Mouse (Mus musculus) erythroblast, adult 5-6 weeks (primary cell): ENCODE results near the gene Park7. TPM values are rescaled to one million over a fixed set of nuclear protein-coding genes. Genes with fewer than 3 reads are reported as not detected.

Source experiments
- ATAC-seq: replicated peaks from 2 replicates; pipeline ENCODE4 v1.8.0; 2016; ENCODE audit warnings: moderate number of reproducible peaks, mild to moderate bottlenecking, moderate TSS enrichment, inconsistent platforms; ENCODE audit not compliant: poor library complexity, low FRiP score, severe bottlenecking
- total RNA-seq, 2 experiments: library from RNA; stranded (forward) in 1 of 2; stranded (reverse) in 1 of 2; fragments of 150-400 nt in 1 of 2; fragments of 200-764, 138-1000 nt in 1 of 2; gene quantifications; 2 replicates each; pipeline versions ENCODE4 v1.2.3 to v1.2.4; 2015 to 2017; ENCODE audit warnings: low replicate concordance in 2 of 2

The Park7 gene
- total RNA-seq, 2 experiments from 2014 or later: 54.8 to 63.8 TPM

- no peak for ATAC-seq
These were observed 60.4 kb downstream of the Park7 start, which contains the start of gene Errfi1 for GRCm38 (mm10) chr4:150853680-150854461. TSS of gene Errfi1 (plus strand) at chr4:150853919.

- no peak for ATAC-seq
These were observed 61.8 kb downstream of the Park7 start for GRCm38 (mm10) chr4:150852479-150852878.

- no peak for ATAC-seq
These were observed 62.2 kb downstream of the Park7 start for GRCm38 (mm10) chr4:150852045-150852444.

- ATAC-seq: no peak
These were observed 63.3 kb downstream of the Park7 start for GRCm38 (mm10) chr4:150850893-150851292.

GRCm38 (mm10) chr4:150849964-150850363 is 64.3 kb downstream of the Park7 start:
- no peak for ATAC-seq

Other genes starting within 250 kb of the Park7 start
- gene Errfi1, start 60.5 kb downstream of the Park7 start, total RNA-seq (2015; ENCODE audit: low replicate concordance): not detected in 2 replicates
- gene Errfi1, start 60.5 kb downstream of the Park7 start, total RNA-seq (2017; ENCODE audit: low replicate concordance): 0.56 TPM in 1 of 2 replicates, not detected in the other
- not detected in 2 replicates for gene Tnfrsf9, start 125 bp upstream of the Park7 start, total RNA-seq (2015; ENCODE audit: low replicate concordance)
- not detected in 2 replicates for gene Tnfrsf9, start 125 bp upstream of the Park7 start, total RNA-seq (2017; ENCODE audit: low replicate concordance)
- not detected in 2 replicates for gene Uts2, start 82.7 kb upstream of the Park7 start, total RNA-seq (2015; ENCODE audit: low replicate concordance)
- gene Uts2, start 82.7 kb upstream of the Park7 start, total RNA-seq (2017; ENCODE audit: low replicate concordance): not detected in 2 replicates
- 0.38 and 1.7 TPM in 2 replicates for gene Per3, start 130.2 kb upstream of the Park7 start, total RNA-seq (2015; ENCODE audit: low replicate concordance)
- gene Per3, start 130.2 kb upstream of the Park7 start, total RNA-seq (2017; ENCODE audit: low replicate concordance): 1.7 and 2.4 TPM in 2 replicates
- 26.3 and 39.3 TPM in 2 replicates for gene Vamp3, start 143.5 kb upstream of the Park7 start, total RNA-seq (2015; ENCODE audit: low replicate concordance)
- 23.0 and 30.1 TPM in 2 replicates for gene Vamp3, start 143.5 kb upstream of the Park7 start, total RNA-seq (2017; ENCODE audit: low replicate concordance)
- not detected in 2 replicates for gene Gm13090, start 175.1 kb upstream of the Park7 start, total RNA-seq (2015; ENCODE audit: low replicate concordance)
- gene Gm13090, start 175.1 kb upstream of the Park7 start, total RNA-seq (2017; ENCODE audit: low replicate concordance): not detected in 2 replicates